Mouse (Mus musculus) lung, postnatal 0 days (tissue): ENCODE measurements around the gene Dlgap3.

Experiments
- CTCF ChIP-seq: IDR thresholded peaks from 2 replicates; pipeline ENCODE4 v1.5.1; 2016; ENCODE audit warnings: antibody characterized with exemption, mild to moderate bottlenecking
- EP300 ChIP-seq: IDR thresholded peaks from 2 replicates; pipeline ENCODE4 v1.6.1; 2016; ENCODE audit warnings: antibody characterized with exemption, mild to moderate bottlenecking, control low read depth

DNA sequence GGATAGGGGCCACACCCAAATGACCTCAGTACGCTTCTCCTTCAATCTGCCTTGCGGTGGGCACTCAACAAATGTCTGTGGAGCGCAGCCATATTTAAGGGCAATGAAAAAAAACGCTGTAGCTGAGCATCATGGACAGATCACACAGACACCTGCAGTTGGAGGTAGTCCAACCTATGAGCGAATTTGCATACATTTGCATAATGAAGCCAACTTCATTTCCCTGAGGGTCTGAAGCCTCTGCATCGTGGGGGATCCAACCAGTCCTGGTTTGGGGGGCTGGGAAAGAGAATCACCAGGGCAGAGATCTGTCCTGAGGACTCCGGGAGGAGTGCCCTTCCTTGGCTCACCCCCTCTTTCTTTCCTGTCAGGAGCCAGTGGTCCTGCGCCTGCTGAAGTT is 23.7 kb downstream of the Dlgap3 start:
- TF ChIP-seq CTCF (no peak), EP300 (no peak)
